Mouse (Mus musculus) midbrain, embryonic 14.5 days (tissue): ENCODE data around the gene 4930558C23Rik. TPM values are rescaled to one million over a fixed set of nuclear protein-coding genes. Genes with fewer than 3 reads are reported as not detected.
"Not testable (repeated sequence)": the region's sequence is repeated elsewhere in the genome, so short reads cannot be mapped to it uniquely, and the experiment has no call there.

ENCODE experiments used
- ATAC-seq: fragments of 200-750 bp; cut with Nextera tagmentation; 2 replicates; pipeline ENCODE4 v1.8.0; 2017; ENCODE audit warnings: moderate number of reproducible peaks, moderate library complexity; ENCODE audit not compliant: low FRiP score, low TSS enrichment
- DNase-seq: peaks from one replicate; pipeline ENCODE4 v3.0.0-alpha.2; 2015
- H3K27ac ChIP-seq: fragments of 300-500 bp; sonication (generic); replicated peaks from 2 replicates; pipeline ENCODE4 v1.5.1; 2014; ENCODE audit warnings: mild to moderate bottlenecking, low read depth, low read length, moderate library complexity
- H3K27me3 ChIP-seq: fragments of 300-500 bp; sonication (generic); 2 replicates; pipeline ENCODE4 v1.6.1; 2014; ENCODE audit warnings: low read length, control low read depth, mixed read lengths; ENCODE audit not compliant: control insufficient read depth, insufficient read depth
- H3K36me3 ChIP-seq: fragments of 300-500 bp; sonication (generic); 2 replicates; pipeline ENCODE4 v1.6.1; 2014; ENCODE audit warnings: low read length, control low read depth; ENCODE audit not compliant: control insufficient read depth, insufficient read depth
- H3K4me1 ChIP-seq: fragments of 300-500 bp; sonication (generic); 2 replicates; pipeline ENCODE4 v1.6.1; 2014; ENCODE audit warnings: mild to moderate bottlenecking, antibody characterized with exemption, low read length, control low read depth; ENCODE audit not compliant: control insufficient read depth, insufficient read depth
- H3K4me2 ChIP-seq: fragments of 300-500 bp; sonication (generic); 2 replicates; pipeline ENCODE4 v1.6.1; 2014; ENCODE audit warnings: mild to moderate bottlenecking, low read length, moderate library complexity
- H3K4me3 ChIP-seq: fragments of 300-500 bp; sonication (generic); replicated peaks from 2 replicates; pipeline ENCODE4 v1.5.1; 2014; ENCODE audit warnings: low read depth, low read length
- H3K9ac ChIP-seq: fragments of 300-500 bp; sonication (generic); replicated peaks from 2 replicates; pipeline ENCODE4 v1.6.1; 2014; ENCODE audit warnings: mild to moderate bottlenecking, low read length, moderate library complexity
- H3K9me3 ChIP-seq: fragments of 300-500 bp; sonication (generic); 2 replicates; pipeline ENCODE4 v1.6.1; 2016; ENCODE audit warnings: low read length, control low read depth, mixed read lengths; ENCODE audit not compliant: control insufficient read depth
- WGBS: fragments of 180-500 bp; shearing (Covaris S2); extraction: QIAGEN DNeasy Blood & Tissue Kit; methylation state at CpG from one replicate; pipeline ENCODE4 v1.1.7; 2014; 5-methylcytosine and 5-hydroxymethylcytosine counted together
- polyA plus RNA-seq: library from polyadenylated mRNA; unstranded; fragments of >200 nt; fragmentation: Nextera tagmentation; extraction: Ambion mirVana; gene quantifications from 2 replicates; pipeline ENCODE4 v1.2.1, GENCODE M21; 2014

Gene 4930558C23Rik
- polyA plus RNA-seq, 1 experiment from 2014 or later: not detected

GRCm38 (mm10) chr3:95408852-95409251 is 6.2 kb upstream of the 4930558C23Rik start:
- H3K27me3 ChIP-seq: no peaks in the 10 kb centered on the region
- 94% methylated on average over 2 of the region's 2 CpGs for WGBS
- no peaks in the 10 kb centered on the region for H3K9me3 ChIP-seq
- H3K4me2 ChIP-seq: no peak overlapping the region
- H3K36me3 ChIP-seq: no peaks in the 10 kb centered on the region
- no peaks in the 10 kb centered on the region for H3K4me1 ChIP-seq
- no peak for DNase-seq
- H3K4me3 ChIP-seq: no peak overlapping the region
- H3K9ac ChIP-seq: no peak overlapping the region
- no peak overlapping the region for H3K27ac ChIP-seq
- no peak for ATAC-seq

DNA sequence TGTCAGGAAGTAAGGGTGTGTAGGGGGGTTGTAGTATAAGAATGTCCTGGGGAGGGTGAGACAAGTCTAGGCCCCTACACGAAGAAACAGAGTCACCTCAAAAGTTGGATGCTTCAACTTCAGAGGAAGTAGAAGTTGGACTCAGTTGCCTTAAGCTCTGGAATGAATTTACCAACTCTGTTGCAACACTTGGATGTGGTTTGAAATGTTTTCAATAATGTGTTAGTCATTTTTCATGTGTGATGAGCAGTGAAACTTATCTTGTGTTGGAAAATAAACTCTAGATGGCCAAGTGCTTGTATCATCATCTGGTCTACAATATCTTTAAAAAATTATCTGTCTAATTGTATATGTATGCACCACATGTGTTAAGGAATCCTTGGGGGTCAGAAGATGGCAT is 5.1 kb upstream of the 4930558C23Rik start:
- Histone ChIP-seq H3K9ac (no peak overlapping the region), H3K4me2 (no peak overlapping the region), H3K4me3 (no peak overlapping the region), H3K4me1 (no peaks in the 10 kb centered on the region), H3K36me3 (no peaks in the 10 kb centered on the region), H3K27ac (no peak overlapping the region), H3K9me3 (no peaks in the 10 kb centered on the region), H3K27me3 (no peaks in the 10 kb centered on the region)
- 88% methylated on average over 1 of the region's 1 CpGs for WGBS
- no peak for ATAC-seq
- no peak for DNase-seq

DNA sequence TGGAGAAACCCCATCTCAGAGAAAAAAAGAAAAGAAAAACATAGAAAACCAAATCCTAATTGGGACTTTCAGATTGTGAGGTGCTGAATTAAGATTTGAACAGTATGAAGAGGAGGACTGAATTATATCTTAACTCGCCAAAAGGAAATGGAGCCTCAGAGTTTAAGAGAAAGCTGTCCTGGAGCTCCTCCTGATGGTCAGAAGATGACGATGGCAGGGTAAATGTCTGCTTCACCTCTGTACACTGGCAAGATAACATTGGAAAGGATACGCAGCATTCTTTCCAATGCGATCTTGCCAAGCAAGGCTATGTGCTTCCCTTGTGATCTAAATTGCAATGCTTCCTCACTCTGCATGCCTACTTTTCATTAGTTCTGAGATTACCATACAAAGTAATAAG is 8.3 kb downstream of the 4930558C23Rik start:
- no peak for ATAC-seq

DNA sequence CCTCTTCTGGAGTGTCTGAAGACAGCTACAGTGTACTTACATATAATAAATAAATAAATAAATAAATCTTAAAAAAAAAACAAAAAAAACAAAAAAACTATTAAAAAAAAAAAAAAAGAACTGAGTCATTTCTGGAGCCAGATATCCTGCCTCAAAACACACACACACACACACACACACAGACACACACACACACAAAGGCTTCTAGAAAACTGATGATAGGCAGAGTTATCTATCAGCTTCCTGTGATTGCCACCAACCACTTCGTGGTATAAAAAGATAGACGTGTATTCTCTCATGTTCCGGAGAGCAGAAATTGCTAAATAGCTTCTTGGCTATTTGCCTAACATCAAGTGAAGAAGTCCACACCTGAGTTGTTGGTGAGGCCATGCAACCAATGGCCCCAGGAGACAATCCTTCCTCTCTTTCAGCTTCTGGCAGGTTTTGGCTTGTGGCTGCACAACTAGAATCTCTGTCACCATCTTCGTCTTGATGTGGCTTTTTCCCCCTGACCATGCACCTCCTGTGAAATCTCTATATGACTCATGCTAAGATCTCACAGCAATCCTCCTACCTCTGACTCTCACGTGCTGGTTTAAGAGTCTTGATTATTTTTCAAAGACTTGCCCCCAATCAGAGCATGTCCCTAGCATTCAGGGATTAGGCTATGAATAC is 17.1 kb downstream of the 4930558C23Rik start:
- ATAC-seq (no peak), DNase-seq (no peak)
- no peak overlapping the region for H3K4me3 ChIP-seq
- H3K27ac ChIP-seq: no peak overlapping the region
- WGBS: 89% methylated on average over 5 of the region's 5 CpGs
- H3K4me2 ChIP-seq: no peak overlapping the region
- no peaks in the 10 kb centered on the region for H3K27me3 ChIP-seq
- H3K36me3 ChIP-seq: no peaks in the 10 kb centered on the region
- H3K9ac ChIP-seq: no peak overlapping the region
- H3K9me3 ChIP-seq: no peaks in the 10 kb centered on the region
- no peaks in the 10 kb centered on the region for H3K4me1 ChIP-seq

More for the DNA sequence above, 8.3 kb downstream of the 4930558C23Rik start:
- no peaks in the 10 kb centered on the region for H3K36me3 ChIP-seq
- H3K9ac ChIP-seq: no peak overlapping the region
- no peaks in the 10 kb centered on the region for H3K27me3 ChIP-seq
- WGBS: 86% methylated on average over 4 of the region's 4 CpGs
- DNase-seq: peak; percentile 1
- no peak overlapping the region for H3K27ac ChIP-seq
- H3K4me3 ChIP-seq: no peak overlapping the region
- H3K4me1 ChIP-seq: no peaks in the 10 kb centered on the region
- H3K4me2 ChIP-seq: no peak overlapping the region
- 0 out of 2 replicates have a peak, but pooled peaks cover 4% of the 10 kb centered on the region for H3K9me3 ChIP-seq

GRCm38 (mm10) chr3:95373208-95373607 is 29.4 kb downstream of the 4930558C23Rik start:
- WGBS: 89% methylated on average over 10 of the region's 10 CpGs
- no peaks in the 10 kb centered on the region for H3K4me1 ChIP-seq
- H3K27ac ChIP-seq: no peak overlapping the region
- DNase-seq: no peak
- no peaks in the 10 kb centered on the region for H3K36me3 ChIP-seq
- no peak overlapping the region for H3K4me2 ChIP-seq
- peaks cover 7% of the 10 kb centered on the region; the same call in 1 of the 2 replicates for H3K9me3 ChIP-seq
- ATAC-seq: no peak
- H3K4me3 ChIP-seq: no peak overlapping the region
- no peak overlapping the region for H3K9ac ChIP-seq
- no peaks in the 10 kb centered on the region for H3K27me3 ChIP-seq

DNA sequence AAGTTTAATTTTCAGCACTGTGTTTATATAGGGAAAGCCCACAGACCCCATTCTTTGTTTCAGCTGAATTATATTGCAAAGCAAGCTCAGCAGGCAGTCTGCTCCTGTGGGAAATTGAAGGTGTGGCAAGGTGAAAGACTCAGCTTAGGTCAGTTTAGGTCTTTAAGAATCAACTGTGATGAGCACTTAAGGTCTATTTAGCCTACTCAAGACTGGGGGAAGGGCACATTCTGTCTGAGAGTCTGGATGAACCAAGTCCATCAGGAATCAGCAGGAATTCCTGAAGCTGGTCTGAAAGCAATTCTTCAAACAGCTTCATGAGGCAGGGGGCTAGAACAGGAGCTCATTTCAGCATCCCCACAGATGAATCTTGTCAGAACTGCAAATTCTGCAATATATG is 32.5 kb downstream of the 4930558C23Rik start:
- ATAC-seq (no peak), DNase-seq (no peak)
- Histone ChIP-seq H3K4me2 (no peak overlapping the region), H3K4me1 (no peaks in the 10 kb centered on the region), H3K27me3 (no peaks in the 10 kb centered on the region), H3K36me3 (no peaks in the 10 kb centered on the region), H3K27ac (no peak overlapping the region), H3K9ac (no peak overlapping the region), H3K4me3 (no peak overlapping the region), H3K9me3 (no peaks in the 10 kb centered on the region)

DNA sequence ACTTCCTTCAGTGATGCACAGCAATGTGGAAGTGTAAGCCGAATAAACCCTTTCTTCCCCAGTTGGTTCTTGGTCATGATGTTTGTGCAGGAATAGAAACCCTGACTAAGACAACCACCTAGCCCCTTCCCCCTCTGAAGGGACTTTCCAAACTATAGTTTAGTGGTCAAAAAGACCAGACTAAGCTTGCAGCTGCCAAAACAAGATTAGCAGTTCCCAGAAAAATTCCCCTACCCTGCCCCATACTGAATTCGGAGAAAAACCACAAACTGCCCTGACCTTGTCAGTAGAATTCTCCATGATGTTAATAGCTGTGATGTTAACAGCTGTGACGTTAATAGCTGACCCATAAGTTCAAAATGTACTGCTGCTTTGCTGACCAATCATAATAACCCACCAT is 42.4 kb downstream of the 4930558C23Rik start:
- not testable (repeated sequence) for ATAC-seq, H3K9ac ChIP-seq, H3K27ac ChIP-seq, H3K4me2 ChIP-seq, H3K36me3 ChIP-seq, H3K9me3 ChIP-seq, H3K4me1 ChIP-seq, H3K27me3 ChIP-seq, H3K4me3 ChIP-seq, DNase-seq
- 80% methylated on average over 3 of the region's 3 CpGs for WGBS

GRCm38 (mm10) chr3:95357746-95358145 is 44.9 kb downstream of the 4930558C23Rik start:
- no peak overlapping the region for H3K4me3 ChIP-seq
- H3K4me2 ChIP-seq: no peak overlapping the region
- no peaks in the 10 kb centered on the region for H3K27me3 ChIP-seq
- DNase-seq (no peak), ATAC-seq (no peak)
- no peaks in the 10 kb centered on the region for H3K9me3 ChIP-seq
- 95% methylated on average over 2 of the region's 2 CpGs for WGBS
- peaks cover 12% of the 10 kb centered on the region for H3K36me3 ChIP-seq
- no peak overlapping the region for H3K9ac ChIP-seq
- H3K27ac ChIP-seq: no peak overlapping the region
- H3K4me1 ChIP-seq: no peaks in the 10 kb centered on the region

DNA sequence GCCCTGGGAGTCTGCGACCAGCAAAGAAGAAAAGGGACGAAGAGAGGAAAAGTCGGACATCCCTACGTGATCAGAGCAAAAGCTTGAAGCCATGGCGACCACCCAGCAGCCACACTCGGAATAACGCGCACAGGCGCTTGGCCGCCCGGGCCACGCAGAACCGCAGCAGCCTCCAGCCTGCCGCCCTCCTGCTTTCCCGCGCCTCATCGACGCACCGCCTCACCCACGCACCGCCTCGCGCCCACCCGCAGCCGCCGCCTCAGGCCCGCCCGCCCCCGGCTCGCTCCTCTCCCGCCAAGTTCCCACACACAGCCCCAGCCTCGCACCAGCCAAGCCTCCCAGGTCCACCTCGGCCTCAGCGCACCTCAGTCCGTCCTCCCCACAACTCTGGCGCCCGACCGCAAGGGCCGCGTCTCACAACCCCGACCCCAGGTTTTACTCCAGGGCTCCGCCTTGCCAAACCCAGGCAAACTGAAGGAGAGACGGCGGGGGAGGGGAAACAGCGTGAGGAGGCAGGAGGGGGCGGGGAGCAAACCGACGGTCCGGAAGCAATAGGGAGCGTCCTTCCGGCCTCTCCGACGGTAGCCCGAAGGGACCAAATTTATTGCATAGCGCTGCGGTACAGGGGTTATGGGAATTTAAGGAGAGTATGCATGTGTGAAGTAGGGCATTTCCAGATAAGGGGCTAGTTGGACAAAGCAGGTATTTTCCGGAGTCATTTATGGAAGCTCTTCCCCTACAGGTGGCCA is 45.8 kb downstream of the 4930558C23Rik start, which contains the start of gene Setdb1:
Gene Setdb1 (minus strand): TSS at position 502 of the 749 bp plus-strand sequence.
- Histone ChIP-seq H3K4me3 (peak within 1 kb of the TSS; percentile 43), H3K4me2 (peak within 1 kb of the TSS; percentile 50), H3K9ac (peak within 1 kb of the TSS; percentile 40; the same call in 1 of the 2 replicates), H3K36me3 (peaks cover 18% of the 10 kb centered on the region)
- H3K27ac ChIP-seq, H3K4me1 ChIP-seq, H3K9me3 ChIP-seq, H3K27me3 ChIP-seq: not testable (repeated sequence)
- ATAC-seq: peak; percentile 94
- peak; percentile 99 for DNase-seq
- under 1% methylated on average over 31 of the region's 57 CpGs for WGBS
